Mouse (Mus musculus) lung, embryonic 15.5 days (tissue): ENCODE measurements at regions not wholly inside any gene's neighbourhood (a gene's known extent, or its start where the extent isn't known, plus 50 kb on each side); places are given as distances from the start of the nearest gene placed in this dataset.

ENCODE experiments used
- ATAC-seq: fragments of 200-750 bp; cut with Nextera tagmentation; 2 replicates; pipeline ENCODE4 v1.8.0; 2017; ENCODE audit warnings: moderate number of reproducible peaks, borderline replicate concordance; ENCODE audit not compliant: low FRiP score, low TSS enrichment; ENCODE audit errors: extremely low read depth
- H3K27ac ChIP-seq: fragments of 300-500 bp; sonication (generic); 2 replicates; pipeline ENCODE4 v1.5.1; 2015; ENCODE audit warnings: moderate library complexity, mild to moderate bottlenecking, inconsistent platforms
- H3K27me3 ChIP-seq: fragments of 300-500 bp; sonication (generic); 2 replicates; pipeline ENCODE4 v1.6.1; 2015; ENCODE audit warnings: inconsistent platforms
- H3K36me3 ChIP-seq: fragments of 300-500 bp; sonication (generic); 2 replicates; pipeline ENCODE4 v1.6.1; 2015; ENCODE audit warnings: inconsistent platforms
- H3K4me1 ChIP-seq: fragments of 300-500 bp; sonication (generic); 2 replicates; pipeline ENCODE4 v1.6.1; 2015; ENCODE audit warnings: inconsistent platforms
- H3K4me2 ChIP-seq: fragments of 300-500 bp; sonication (generic); 2 replicates; pipeline ENCODE4 v1.6.1; 2015; ENCODE audit warnings: inconsistent platforms, mild to moderate bottlenecking, moderate library complexity
- H3K4me3 ChIP-seq: fragments of 300-500 bp; sonication (generic); 2 replicates; pipeline ENCODE4 v1.5.1; 2015; ENCODE audit warnings: mild to moderate bottlenecking, inconsistent platforms
- H3K9ac ChIP-seq: fragments of 300-500 bp; sonication (generic); 2 replicates; pipeline ENCODE4 v1.6.1; 2015; ENCODE audit warnings: inconsistent platforms
- H3K9me3 ChIP-seq: fragments of 300-500 bp; sonication (generic); 2 replicates; pipeline ENCODE4 v1.6.1; 2016; ENCODE audit warnings: inconsistent platforms
- WGBS: fragments of 180-500 bp; shearing (Covaris S2); methylation state at CpG from one replicate; pipeline ENCODE4 v1.1.7; 2015; 5-methylcytosine and 5-hydroxymethylcytosine counted together

DNA sequence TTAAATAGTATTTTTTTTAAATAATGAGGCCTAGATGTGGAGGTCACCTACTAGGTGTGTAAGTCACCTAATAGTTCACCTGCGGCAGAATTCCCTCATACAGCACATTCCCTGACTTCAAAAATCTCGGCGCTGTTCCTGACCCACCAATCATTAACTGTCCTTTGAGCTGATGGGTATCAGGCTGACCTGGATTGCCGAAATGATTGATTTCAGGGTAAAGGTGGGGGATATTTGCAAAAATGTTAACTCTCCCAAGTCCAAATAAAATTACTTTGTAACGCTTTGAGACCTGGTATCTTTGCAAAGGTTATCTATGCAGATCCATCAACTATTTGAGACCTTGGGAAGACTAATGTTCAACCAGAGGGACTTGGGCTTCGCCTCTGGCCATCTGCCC is 82.9 kb upstream of the Pced1b start:
- no peak overlapping the region for H3K4me2 ChIP-seq
- H3K27ac ChIP-seq, result no peak overlapping the region
- H3K9me3 ChIP-seq, result no peaks in the 10 kb centered on the region
- no peaks in the 10 kb centered on the region for H3K36me3 ChIP-seq
- no peaks in the 10 kb centered on the region for H3K4me1 ChIP-seq
- ATAC-seq, result no peak
- no peak overlapping the region for H3K4me3 ChIP-seq
- no peak overlapping the region for H3K9ac ChIP-seq
- H3K27me3 ChIP-seq, result no peaks in the 10 kb centered on the region
- 57% methylated on average over 6 of the region's 6 CpGs for WGBS

DNA sequence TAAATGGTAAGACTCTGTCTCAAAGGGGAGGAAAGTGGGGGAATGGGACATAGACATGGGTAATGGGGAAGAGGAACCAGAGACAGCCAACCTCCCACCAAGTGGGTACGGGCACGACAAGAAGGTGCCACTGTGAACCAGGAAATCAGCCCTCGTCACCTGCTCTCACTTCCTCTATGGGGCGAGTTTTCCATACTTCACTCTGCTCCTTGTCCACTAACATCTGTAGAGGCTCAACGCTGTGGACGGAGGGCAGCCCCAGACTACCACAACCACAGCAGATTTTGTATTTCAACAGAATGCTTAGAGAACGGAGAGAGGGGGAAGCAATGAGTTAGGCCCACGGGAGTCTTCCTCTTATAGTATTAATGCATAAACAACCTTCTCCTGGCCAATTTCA is 83.8 kb upstream of the Pced1b start:
- no peak overlapping the region for H3K9ac ChIP-seq
- no peaks in the 10 kb centered on the region for H3K4me1 ChIP-seq
- H3K4me2 ChIP-seq, result no peak overlapping the region
- H3K27ac ChIP-seq, result no peak overlapping the region
- H3K27me3 ChIP-seq, result no peaks in the 10 kb centered on the region
- no peak for ATAC-seq
- no peak overlapping the region for H3K4me3 ChIP-seq
- no peaks in the 10 kb centered on the region for H3K36me3 ChIP-seq
- WGBS, result 88% methylated on average over 8 of the region's 8 CpGs
- H3K9me3 ChIP-seq, result no peaks in the 10 kb centered on the region

GRCm38 (mm10) chr15:97162305-97162704 is 84.6 kb upstream of the Pced1b start:
- no peaks in the 10 kb centered on the region for H3K27me3 ChIP-seq
- no peak overlapping the region for H3K9ac ChIP-seq
- 90% methylated on average over 8 of the region's 8 CpGs for whole genome bisulfite sequencing
- no peaks in the 10 kb centered on the region for H3K9me3 ChIP-seq
- no peak overlapping the region for H3K4me3 ChIP-seq
- H3K27ac ChIP-seq, result no peak overlapping the region
- ATAC-seq, result no peak
- H3K36me3 ChIP-seq, result no peaks in the 10 kb centered on the region
- H3K4me2 ChIP-seq, result no peak overlapping the region
- no peaks in the 10 kb centered on the region for H3K4me1 ChIP-seq

GRCm38 (mm10) chr15:97161530-97161929 is 85.4 kb upstream of the Pced1b start:
- WGBS, result 83% methylated on average over 5 of the region's 5 CpGs
- H3K4me3 ChIP-seq, result no peak overlapping the region
- H3K27ac ChIP-seq, result no peak overlapping the region
- H3K9ac ChIP-seq, result no peak overlapping the region
- no peak for ATAC-seq
- H3K36me3 ChIP-seq, result no peaks in the 10 kb centered on the region
- H3K4me2 ChIP-seq, result no peak overlapping the region
- H3K27me3 ChIP-seq, result no peaks in the 10 kb centered on the region
- no peaks in the 10 kb centered on the region for H3K9me3 ChIP-seq
- no peaks in the 10 kb centered on the region for H3K4me1 ChIP-seq

GRCm38 (mm10) chr15:97152354-97152753 is 94.6 kb upstream of the Pced1b start:
- H3K4me3 ChIP-seq, result no peak overlapping the region
- no peak overlapping the region for H3K9ac ChIP-seq
- H3K4me1 ChIP-seq, result peaks cover 5% of the 10 kb centered on the region; the same call in 1 of the 2 replicates
- H3K27me3 ChIP-seq, result no peaks in the 10 kb centered on the region
- H3K27ac ChIP-seq, result no peak overlapping the region
- ATAC-seq, result no peak
- WGBS, result 26% methylated on average over 8 of the region's 8 CpGs
- no peak overlapping the region for H3K4me2 ChIP-seq
- no peaks in the 10 kb centered on the region for H3K9me3 ChIP-seq
- H3K36me3 ChIP-seq, result no peaks in the 10 kb centered on the region

DNA sequence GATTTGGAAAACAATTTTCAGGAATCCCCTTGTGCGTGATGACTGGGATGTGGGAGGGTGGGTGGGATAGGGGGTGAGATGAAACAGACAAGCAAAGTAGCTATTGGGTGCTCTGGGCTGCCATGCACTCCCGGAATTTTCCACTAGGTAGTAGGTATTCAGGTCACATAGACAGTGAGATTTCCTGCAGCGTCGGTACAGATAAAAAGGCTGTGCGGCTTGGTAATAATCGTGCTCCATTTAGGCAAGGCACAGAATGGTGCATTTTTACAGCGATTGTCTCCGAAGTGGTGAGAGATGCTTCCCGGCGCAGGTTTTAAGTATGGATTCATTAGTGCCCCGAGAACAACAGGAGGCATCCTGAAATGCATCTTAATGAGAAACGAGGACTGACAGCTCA is 95.1 kb upstream of the Pced1b start:
- Histone ChIP-seq H3K36me3 (no peaks in the 10 kb centered on the region), H3K9me3 (no peaks in the 10 kb centered on the region), H3K27ac (no peak overlapping the region), H3K4me1 (peaks cover 5% of the 10 kb centered on the region; the same call in 1 of the 2 replicates), H3K4me3 (no peak overlapping the region), H3K27me3 (no peaks in the 10 kb centered on the region), H3K9ac (no peak overlapping the region), H3K4me2 (no peak overlapping the region)
- ATAC-seq, result no peak
- 80% methylated on average over 12 of the region's 12 CpGs for WGBS

DNA sequence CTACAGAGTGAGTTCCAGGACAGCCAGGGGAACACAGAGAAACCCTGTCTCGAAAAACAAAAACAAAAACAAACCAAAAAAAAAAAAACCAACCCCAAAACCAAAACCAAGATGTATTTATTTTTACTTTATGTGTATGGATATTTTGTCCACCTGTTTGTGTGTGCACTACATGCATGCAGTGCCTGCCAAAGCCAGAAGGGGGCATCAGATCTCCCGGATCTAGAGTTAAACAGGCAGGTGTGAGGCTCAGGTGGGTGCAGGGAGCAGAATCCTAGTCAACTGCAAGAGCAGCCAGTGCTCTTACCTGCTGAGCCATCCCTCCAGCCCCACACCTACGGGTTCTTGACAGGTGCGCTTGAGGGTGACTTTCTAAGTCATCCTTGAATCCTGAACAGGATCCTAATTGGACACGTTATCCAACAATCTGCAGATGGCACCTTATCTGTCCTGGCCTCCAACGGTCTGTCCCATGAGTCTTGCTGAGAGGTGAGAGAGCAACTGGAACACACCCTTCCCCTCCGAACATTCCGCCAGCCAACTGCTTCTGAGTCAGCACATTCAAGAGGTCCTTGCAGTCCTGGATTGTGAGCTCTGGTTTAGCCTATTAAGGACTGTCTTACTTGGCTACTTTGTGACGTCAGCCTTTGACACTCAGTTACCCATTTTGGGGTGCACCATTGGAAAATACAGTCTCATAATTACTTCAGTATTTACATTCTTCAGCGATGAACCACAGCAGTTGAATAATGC is 95.4 kb upstream of the Slc38a4 start:
- Histone ChIP-seq H3K27me3 (no peaks in the 10 kb centered on the region), H3K4me2 (no peak overlapping the region), H3K9ac (no peak overlapping the region), H3K27ac (no peak overlapping the region), H3K36me3 (no peaks in the 10 kb centered on the region), H3K4me1 (peaks cover 5% of the 10 kb centered on the region; the same call in 1 of the 2 replicates), H3K4me3 (no peak overlapping the region), H3K9me3 (no peaks in the 10 kb centered on the region)
- WGBS, result 80% methylated on average over 10 of the region's 10 CpGs
- no peak for ATAC-seq

DNA sequence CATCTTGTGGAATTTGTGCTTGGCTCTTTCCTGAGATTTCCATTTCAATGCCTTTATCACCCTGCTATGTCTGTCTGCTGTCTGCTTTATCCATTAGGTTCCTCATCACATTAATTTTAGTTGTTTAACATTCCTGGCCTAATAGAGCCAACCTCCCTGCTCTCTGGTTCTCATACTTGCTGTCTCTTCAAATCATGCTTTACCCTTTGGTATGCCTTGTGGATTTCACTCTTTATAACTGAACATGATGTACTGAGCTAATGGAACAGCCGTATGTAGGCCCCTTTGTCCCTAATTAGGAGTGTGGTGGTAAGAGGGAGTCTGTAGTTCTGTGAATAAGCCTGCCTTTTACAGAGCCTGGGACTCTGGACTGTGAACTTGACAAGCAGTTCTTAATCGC is 86.2 kb upstream of the Slc38a4 start:
- Histone ChIP-seq H3K27ac (no peak overlapping the region), H3K9ac (no peak overlapping the region), H3K9me3 (no peaks in the 10 kb centered on the region), H3K4me1 (no peaks in the 10 kb centered on the region), H3K36me3 (no peaks in the 10 kb centered on the region), H3K27me3 (no peaks in the 10 kb centered on the region), H3K4me2 (no peak overlapping the region), H3K4me3 (no peak overlapping the region)
- ATAC-seq, result no peak
- 66% methylated on average over 2 of the region's 2 CpGs for WGBS

- 76% methylated on average over 3 of the region's 3 CpGs for whole genome bisulfite sequencing
- Histone ChIP-seq H3K9ac (no peak overlapping the region), H3K27me3 (no peaks in the 10 kb centered on the region), H3K9me3 (no peaks in the 10 kb centered on the region), H3K4me2 (no peak overlapping the region), H3K27ac (no peak overlapping the region), H3K4me3 (no peak overlapping the region), H3K36me3 (no peaks in the 10 kb centered on the region), H3K4me1 (no peaks in the 10 kb centered on the region)
- ATAC-seq, result no peak
Observed at GRCm38 (mm10) chr15:97138265-97138664, 82.5 kb upstream of the Slc38a4 start.

GRCm38 (mm10) chr15:97135291-97135690 is 79.5 kb upstream of the Slc38a4 start:
- H3K9me3 ChIP-seq, result no peaks in the 10 kb centered on the region
- H3K27ac ChIP-seq, result 0 out of 2 replicates have a peak overlapping the region, but pooled peaks have one; percentile 17
- no peak overlapping the region for H3K4me2 ChIP-seq
- no peaks in the 10 kb centered on the region for H3K4me1 ChIP-seq
- H3K4me3 ChIP-seq, result no peak overlapping the region
- no peak overlapping the region for H3K9ac ChIP-seq
- 8% methylated on average over 11 of the region's 11 CpGs for WGBS
- ATAC-seq, result no peak
- H3K36me3 ChIP-seq, result no peaks in the 10 kb centered on the region
- H3K27me3 ChIP-seq, result no peaks in the 10 kb centered on the region

- H3K4me2 ChIP-seq, result no peak overlapping the region
- WGBS, result 90% methylated on average over 8 of the region's 8 CpGs
- H3K27me3 ChIP-seq, result no peaks in the 10 kb centered on the region
- H3K4me1 ChIP-seq, result no peaks in the 10 kb centered on the region
- H3K9me3 ChIP-seq, result no peaks in the 10 kb centered on the region
- no peaks in the 10 kb centered on the region for H3K36me3 ChIP-seq
- H3K27ac ChIP-seq, result no peak overlapping the region
- no peak overlapping the region for H3K4me3 ChIP-seq
- ATAC-seq, result no peak
- H3K9ac ChIP-seq, result no peak overlapping the region
Observed at GRCm38 (mm10) chr15:97127771-97128170, 72.0 kb upstream of the Slc38a4 start.

GRCm38 (mm10) chr15:97125836-97126822 is 70.4 kb upstream of the Slc38a4 start:
- Histone ChIP-seq H3K4me1 (no peaks in the 10 kb centered on the region), H3K9ac (no peak overlapping the region), H3K36me3 (no peaks in the 10 kb centered on the region), H3K27ac (no peak overlapping the region), H3K27me3 (no peaks in the 10 kb centered on the region), H3K4me2 (no peak overlapping the region), H3K9me3 (no peaks in the 10 kb centered on the region), H3K4me3 (no peak overlapping the region)
- 84% methylated on average over 15 of the region's 15 CpGs for WGBS
- no peak for ATAC-seq
